Mouse (Mus musculus) kidney, embryonic 15.5 days (tissue): ENCODE data around the gene Dhdds. TPM values are rescaled to one million over a fixed set of nuclear protein-coding genes. Genes with fewer than 3 reads are reported as not detected.
A peak's percentile ranks its signal among the peaks of the same experiment; 100 is the strongest.

Experiments used
- ATAC-seq: fragments of 200-750 bp; cut with Nextera tagmentation; replicated peaks from 2 replicates; pipeline ENCODE4 v1.8.0; 2017; ENCODE audit warnings: moderate TSS enrichment; ENCODE audit not compliant: low FRiP score
- H3K27ac ChIP-seq: fragments of 300-500 bp; sonication (generic); 2 replicates; pipeline ENCODE4 v1.5.1; 2015; ENCODE audit warnings: mild to moderate bottlenecking, inconsistent platforms
- H3K27me3 ChIP-seq: fragments of 300-500 bp; sonication (generic); 2 replicates; pipeline ENCODE4 v1.6.1; 2015; ENCODE audit warnings: inconsistent platforms
- H3K36me3 ChIP-seq: fragments of 300-500 bp; sonication (generic); 2 replicates; pipeline ENCODE4 v1.6.1; 2015; ENCODE audit warnings: inconsistent platforms
- H3K4me1 ChIP-seq: fragments of 300-500 bp; sonication (generic); 2 replicates; pipeline ENCODE4 v1.6.1; 2015; ENCODE audit warnings: inconsistent platforms
- H3K4me2 ChIP-seq: fragments of 300-500 bp; sonication (generic); 2 replicates; pipeline ENCODE4 v1.6.1; 2015; ENCODE audit warnings: moderate library complexity, mild to moderate bottlenecking, inconsistent platforms
- H3K4me3 ChIP-seq: fragments of 300-500 bp; sonication (generic); replicated peaks from 2 replicates; pipeline ENCODE4 v1.5.1; 2015; ENCODE audit warnings: mild to moderate bottlenecking, inconsistent platforms
- H3K9ac ChIP-seq: fragments of 300-500 bp; sonication (generic); 2 replicates; pipeline ENCODE4 v1.6.1; 2015; ENCODE audit warnings: mild to moderate bottlenecking, inconsistent platforms
- H3K9me3 ChIP-seq: fragments of 300-500 bp; sonication (generic); replicated peaks from 2 replicates; pipeline ENCODE4 v1.6.1; 2016; ENCODE audit warnings: inconsistent platforms
- WGBS: fragments of 180-500 bp; shearing (Covaris S2); methylation state at CpG from one replicate; pipeline ENCODE4 v1.1.7; 2015; ENCODE audit warnings: mixed read lengths; 5-methylcytosine and 5-hydroxymethylcytosine counted together
- polyA plus RNA-seq: library from polyadenylated mRNA; unstranded; fragments of >200 nt; fragmentation: Nextera tagmentation; extraction: Ambion mirVana; gene quantifications from 2 replicates; pipeline ENCODE4 v1.2.1, GENCODE M21; 2015

The Dhdds gene
- 47.4 and 48.4 TPM in 2 replicates for polyA plus RNA-seq

- peak; percentile 98 for ATAC-seq
- Histone ChIP-seq H3K4me2 (peak within 1 kb of the TSS; percentile 85), H3K9ac (peak within 1 kb of the TSS; percentile 66), H3K36me3 (peaks cover 19% of the 10 kb centered on the region), H3K9me3 (no peaks in the 10 kb centered on the region), H3K27ac (peak within 1 kb of the TSS; percentile 80), H3K4me3 (peak within 1 kb of the TSS; percentile 83), H3K27me3 (no peaks in the 10 kb centered on the region), H3K4me1 (peaks cover 13% of the 10 kb centered on the region)
- 2% methylated on average over 49 of the region's 49 CpGs for WGBS
Measured at GRCm38 (mm10) chr4:134000466-134001438, at the start of gene Dhdds. TSS of gene Dhdds (minus strand) at chr4:134000918.

DNA sequence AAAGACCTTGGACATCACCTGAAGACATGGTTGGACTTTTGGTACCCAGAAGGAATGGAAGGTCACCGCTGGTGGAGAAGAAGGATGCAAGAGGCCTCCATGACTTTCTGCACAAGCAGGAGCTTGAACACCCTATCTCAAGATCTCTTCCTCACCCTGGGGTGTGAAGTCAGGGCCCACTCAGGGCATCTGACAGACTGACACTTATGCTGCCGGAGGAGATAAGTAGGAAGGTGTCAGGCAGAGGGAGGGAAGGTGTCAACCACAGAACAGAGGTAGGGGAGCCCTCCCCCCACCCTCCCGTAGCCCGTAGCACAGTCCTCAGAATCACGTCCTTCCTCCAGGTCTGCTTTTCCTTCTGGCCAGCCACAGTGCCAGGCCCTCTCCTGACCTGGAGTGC is 46.9 kb upstream of the Dhdds start:
- WGBS: 47% methylated on average over 5 of the region's 5 CpGs
- no peak overlapping the region for H3K4me2 ChIP-seq
- ATAC-seq: no peak
- no peak overlapping the region for H3K4me3 ChIP-seq
- H3K36me3 ChIP-seq: no peaks in the 10 kb centered on the region
- H3K4me1 ChIP-seq: peaks cover 7% of the 10 kb centered on the region; the same call in 1 of the 2 replicates
- H3K27me3 ChIP-seq: no peaks in the 10 kb centered on the region
- no peak overlapping the region for H3K27ac ChIP-seq
- no peak overlapping the region for H3K9ac ChIP-seq
- no peaks in the 10 kb centered on the region for H3K9me3 ChIP-seq

- H3K36me3 ChIP-seq: no peaks in the 10 kb centered on the region
Measured at GRCm38 (mm10) chr4:134043041-134043440, 42.3 kb upstream of the Dhdds start.

DNA sequence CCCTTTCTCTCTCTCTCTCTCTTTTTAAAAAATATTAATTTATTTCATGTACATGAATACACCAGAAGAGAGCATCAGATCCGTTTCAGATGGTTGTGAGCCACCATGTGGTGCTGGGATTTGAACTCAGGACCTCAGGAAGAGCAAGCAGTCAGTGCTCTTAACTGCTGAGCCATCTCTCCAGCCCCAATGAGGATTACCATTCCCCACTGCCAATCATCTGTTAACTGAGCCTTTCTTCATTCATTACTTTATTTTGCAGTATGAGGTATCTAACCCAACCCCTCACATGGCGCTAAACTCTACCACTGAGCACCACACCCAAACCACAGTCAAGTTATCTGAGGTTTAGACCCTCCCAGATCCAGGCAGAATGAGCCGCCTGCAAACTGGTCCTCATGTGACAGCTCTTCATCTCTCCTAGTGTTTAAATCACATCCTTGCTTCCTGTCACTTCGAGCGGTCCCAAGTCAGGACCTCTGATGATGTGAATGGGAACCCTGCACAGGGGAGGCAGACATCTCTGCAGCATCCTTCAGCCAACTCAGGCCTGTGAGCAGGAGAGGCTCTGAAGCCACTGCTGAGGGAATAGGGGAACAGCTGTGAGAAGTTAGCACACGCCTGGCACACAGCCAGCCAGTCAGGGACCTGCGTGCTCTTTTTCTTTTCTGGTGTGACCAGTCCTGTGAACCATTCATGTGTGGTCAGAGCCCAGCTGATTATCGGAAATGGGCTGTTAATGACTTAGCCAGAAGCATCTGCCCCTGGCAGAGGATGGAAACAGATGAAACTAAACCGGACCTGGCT is 40.8 kb upstream of the Dhdds start:
- no peaks in the 10 kb centered on the region for H3K27me3 ChIP-seq
- WGBS: 35% methylated on average over 9 of the region's 9 CpGs
- 0 out of 2 replicates have a peak overlapping the region, but pooled peaks have one; percentile 17 for H3K4me2 ChIP-seq
- H3K4me1 ChIP-seq: peaks cover 8% of the 10 kb centered on the region
- no peak overlapping the region for H3K9ac ChIP-seq
- H3K36me3 ChIP-seq: no peaks in the 10 kb centered on the region
- no peaks in the 10 kb centered on the region for H3K9me3 ChIP-seq
- ATAC-seq: 0 out of 2 replicates have a peak, but pooled peaks have one; percentile 18
- 0 out of 2 replicates have a peak overlapping the region, but pooled peaks have one; percentile 4 for H3K27ac ChIP-seq
- H3K4me3 ChIP-seq: no peak overlapping the region

More at GRCm38 (mm10) chr4:134043041-134043440, 42.3 kb upstream of the Dhdds start:
- Histone ChIP-seq H3K9ac (no peak overlapping the region), H3K27ac (no peak overlapping the region), H3K4me1 (peaks cover 8% of the 10 kb centered on the region), H3K4me2 (no peak overlapping the region), H3K4me3 (no peak overlapping the region), H3K27me3 (no peaks in the 10 kb centered on the region), H3K9me3 (no peaks in the 10 kb centered on the region)
- no peak for ATAC-seq
- WGBS: 62% methylated on average over 2 of the region's 2 CpGs

DNA sequence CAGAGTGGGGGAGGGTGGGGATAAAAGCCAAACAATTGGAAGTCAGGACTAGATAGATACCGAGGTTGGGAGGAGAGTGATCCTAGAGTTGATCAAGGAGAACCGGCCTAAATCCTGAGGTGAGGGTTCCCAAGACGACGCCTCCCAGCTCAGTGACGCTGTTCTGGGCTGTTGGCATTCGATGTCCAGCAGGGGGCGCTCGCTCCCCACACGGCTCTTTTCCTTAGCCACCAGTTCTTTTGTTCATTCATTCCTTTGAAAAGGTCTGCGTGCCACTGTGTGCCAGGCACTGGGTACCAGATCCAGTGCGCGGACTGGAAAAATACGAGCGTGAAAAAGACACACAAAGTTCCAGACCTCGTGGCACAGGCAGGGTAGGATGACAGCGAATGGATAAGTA is 35.2 kb upstream of the Dhdds start:
- Histone ChIP-seq H3K4me3 (no peak overlapping the region), H3K9ac (no peak overlapping the region), H3K27me3 (no peaks in the 10 kb centered on the region), H3K4me1 (peaks cover 6% of the 10 kb centered on the region), H3K9me3 (no peaks in the 10 kb centered on the region), H3K27ac (no peak overlapping the region), H3K4me2 (no peak overlapping the region), H3K36me3 (no peaks in the 10 kb centered on the region)
- 0 out of 2 replicates have a peak, but pooled peaks have one; percentile 36 for ATAC-seq
- 6% methylated on average over 16 of the region's 16 CpGs for WGBS

DNA sequence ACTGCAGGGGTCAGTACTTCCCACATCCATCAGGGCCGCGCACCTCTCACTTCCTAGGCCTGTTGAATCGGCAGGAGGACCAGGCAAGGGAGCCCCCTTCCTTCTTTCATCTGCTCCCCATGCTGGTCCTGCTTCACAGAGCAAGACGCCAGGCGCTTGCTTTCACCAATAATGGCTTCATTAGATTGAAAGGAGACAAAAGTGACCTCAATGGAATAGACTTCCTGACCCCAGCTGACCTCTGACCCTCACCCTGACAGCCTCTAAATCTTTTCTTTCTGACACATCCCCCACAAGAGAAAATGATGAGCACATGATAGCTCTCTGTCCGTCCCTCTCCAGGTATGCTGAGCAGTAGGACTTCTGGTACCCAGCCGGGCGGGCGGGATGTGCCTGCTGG is 25.1 kb upstream of the Dhdds start:
- Histone ChIP-seq H3K4me1 (no peaks in the 10 kb centered on the region), H3K27me3 (no peaks in the 10 kb centered on the region), H3K4me3 (no peak overlapping the region), H3K9ac (no peak overlapping the region), H3K36me3 (no peaks in the 10 kb centered on the region), H3K27ac (no peak overlapping the region), H3K9me3 (no peaks in the 10 kb centered on the region; the same call in 1 of the 2 replicates), H3K4me2 (no peak overlapping the region)
- ATAC-seq: no peak
- 50% methylated on average over 9 of the region's 9 CpGs for WGBS

DNA sequence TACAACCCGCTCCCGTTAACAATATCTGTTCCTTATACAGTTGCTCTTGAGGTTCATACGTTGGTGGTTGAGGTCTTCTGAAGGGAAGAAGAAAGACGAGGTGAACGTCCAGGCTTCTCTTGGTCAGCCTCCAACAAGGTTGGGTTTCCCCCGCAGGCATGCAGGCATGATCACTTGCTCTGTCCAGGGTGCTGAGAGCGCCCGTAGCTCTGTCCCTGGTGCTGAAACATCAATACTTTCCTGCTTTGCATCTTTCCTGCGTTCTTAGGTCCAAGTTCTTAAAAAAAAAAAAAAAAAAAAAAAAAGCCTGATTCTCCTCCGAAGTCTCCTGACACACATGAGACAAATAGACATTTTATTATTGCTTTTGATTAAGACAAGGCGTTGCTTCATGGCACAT is 19.9 kb upstream of the Dhdds start:
- Histone ChIP-seq H3K9me3 (no peaks in the 10 kb centered on the region), H3K4me2 (no peak overlapping the region), H3K27me3 (peaks cover 48% of the 10 kb centered on the region), H3K9ac (no peak overlapping the region), H3K36me3 (no peaks in the 10 kb centered on the region), H3K4me1 (peaks cover 42% of the 10 kb centered on the region), H3K4me3 (no peak overlapping the region), H3K27ac (no peak overlapping the region)
- no peak for ATAC-seq
- 2% methylated on average over 11 of the region's 11 CpGs for WGBS

DNA sequence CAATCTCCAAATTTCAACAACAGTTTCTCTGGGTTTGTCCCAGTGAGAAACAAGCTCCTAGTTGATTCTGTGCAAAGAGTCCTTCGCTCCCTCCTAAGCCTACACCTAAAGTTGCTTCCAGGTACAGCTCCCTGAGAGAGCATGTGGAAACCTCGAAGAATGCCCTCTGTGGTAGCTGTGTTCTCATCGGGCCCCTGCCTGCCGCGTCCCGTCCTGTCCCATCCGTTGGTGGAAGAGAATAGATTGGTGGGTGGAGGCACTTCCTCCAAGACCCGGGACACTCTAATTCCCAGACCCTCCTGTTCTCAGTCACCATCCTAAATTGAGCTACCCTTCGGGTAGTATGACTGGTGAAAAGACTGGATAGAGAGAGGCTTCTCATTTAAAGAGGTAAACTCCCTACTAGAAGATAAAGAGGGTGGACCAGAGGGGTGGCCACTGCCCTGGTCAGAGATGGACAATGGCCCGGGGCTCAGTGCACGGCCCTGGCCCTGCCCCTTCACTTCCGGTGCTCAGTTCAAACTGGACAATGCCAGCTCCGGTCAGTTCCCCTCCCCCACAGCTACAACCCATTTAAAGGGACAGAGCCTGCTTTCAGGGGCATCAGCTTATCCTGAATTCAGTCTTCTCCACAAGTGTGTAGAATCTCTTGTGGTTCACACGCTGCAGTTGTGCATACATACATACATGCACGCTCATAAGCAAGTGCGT is 19.1 kb upstream of the Dhdds start:
- WGBS: 4% methylated on average over 16 of the region's 16 CpGs
- Histone ChIP-seq H3K4me1 (peaks cover 42% of the 10 kb centered on the region), H3K4me3 (no peak overlapping the region; the same call in 1 of the 2 replicates), H3K4me2 (peak overlapping the region; percentile 31; the same call in 1 of the 2 replicates), H3K9me3 (no peaks in the 10 kb centered on the region), H3K9ac (no peak overlapping the region), H3K27me3 (peaks cover 52% of the 10 kb centered on the region), H3K27ac (no peak overlapping the region), H3K36me3 (no peaks in the 10 kb centered on the region)
- no peak for ATAC-seq

- no peak for ATAC-seq
- peaks cover 52% of the 10 kb centered on the region for H3K27me3 ChIP-seq
- 0% methylated on average over 8 of the region's 10 CpGs for WGBS
Measured at GRCm38 (mm10) chr4:134019210-134019609, 18.5 kb upstream of the Dhdds start.

GRCm38 (mm10) chr4:134018779-134019145 is 18.0 kb upstream of the Dhdds start, which contains the start of gene Lin28a:
TSS of gene Lin28a (minus strand) at chr4:134018841.
- peak within 1 kb of the TSS; percentile 25 for H3K4me3 ChIP-seq

More at GRCm38 (mm10) chr4:134019210-134019609, 18.5 kb upstream of the Dhdds start:
- Histone ChIP-seq H3K4me2 (0 out of 2 replicates have a peak overlapping the region, but pooled peaks have one; percentile 54), H3K9ac (no peak overlapping the region), H3K4me3 (no peak overlapping the region), H3K27ac (no peak overlapping the region), H3K4me1 (peaks cover 42% of the 10 kb centered on the region), H3K36me3 (no peaks in the 10 kb centered on the region), H3K9me3 (no peaks in the 10 kb centered on the region)

More at GRCm38 (mm10) chr4:134018779-134019145, 18.0 kb upstream of the Dhdds start, which contains the start of gene Lin28a:
- under 1% methylated on average over 9 of the region's 9 CpGs for WGBS
- Histone ChIP-seq H3K36me3 (no peaks in the 10 kb centered on the region), H3K9ac (no peak within 1 kb of the TSS), H3K9me3 (no peaks in the 10 kb centered on the region), H3K4me1 (peaks cover 42% of the 10 kb centered on the region), H3K4me2 (peak within 1 kb of the TSS; percentile 54), H3K27me3 (peaks cover 52% of the 10 kb centered on the region), H3K27ac (no peak within 1 kb of the TSS)
- ATAC-seq: no peak
